Mouse (Mus musculus): ENCODE measurements around the gene Mov10l1. TPM values are rescaled to one million over a fixed set of nuclear protein-coding genes. Genes with fewer than 3 reads are reported as not detected.
A peak's percentile ranks its signal among the peaks of the same experiment; 100 is the strongest.

Gene Mov10l1
- total RNA-seq, 2 experiments from 2014 or later: not detected

DNA sequence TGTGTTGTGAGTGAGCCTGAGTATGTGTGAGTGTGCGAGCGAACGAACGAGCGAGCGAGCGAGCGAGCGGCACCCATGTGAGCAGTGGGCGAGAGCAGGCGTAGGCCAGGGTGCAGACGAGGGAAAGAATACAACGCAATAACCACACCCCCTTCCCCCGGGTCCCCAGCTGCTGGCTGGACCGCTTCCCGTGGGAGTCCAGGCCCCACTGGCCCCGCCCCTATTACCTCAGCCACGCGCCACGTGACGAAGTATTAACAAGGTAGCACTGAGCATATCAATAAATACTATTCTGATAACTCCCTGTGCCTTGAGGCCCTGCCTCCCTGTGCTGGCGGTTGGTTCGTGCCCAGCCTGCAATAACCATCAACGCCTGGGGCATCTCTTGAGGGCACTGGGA lies 87.9 kb downstream of the Mov10l1 start:
- ATAC-seq (replicated peaks; ENCODE audit: poor library complexity, severe bottlenecking): no peak

DNA sequence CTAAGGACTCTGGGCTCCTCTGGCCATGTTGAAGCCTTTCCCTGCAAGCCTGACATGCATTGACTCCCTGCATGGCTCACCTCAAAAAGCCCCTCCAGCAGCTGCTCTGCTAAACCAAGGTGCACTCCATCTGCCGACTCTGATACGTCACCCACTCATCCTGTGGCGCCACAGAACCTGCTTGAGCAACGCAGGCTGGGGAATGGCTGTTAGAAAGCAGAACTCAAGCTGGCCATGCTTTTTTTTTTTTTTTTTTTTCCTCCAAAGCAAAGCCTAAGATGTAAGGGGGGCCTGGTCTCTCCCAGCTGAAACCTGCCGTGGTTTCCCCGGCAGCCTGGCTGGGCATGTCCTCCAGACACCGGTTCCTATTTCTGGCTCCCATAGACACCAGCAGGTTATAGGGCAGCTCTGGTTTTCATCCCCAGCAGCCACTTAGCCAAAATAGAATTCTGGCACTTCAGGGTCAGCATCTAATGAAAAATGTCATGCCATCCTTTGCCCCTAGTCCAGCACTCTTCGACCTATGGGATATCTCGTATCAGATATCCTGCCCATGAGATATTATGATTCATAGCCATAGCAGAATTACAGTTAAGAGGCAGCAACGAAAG lies 91.4 kb downstream of the Mov10l1 start:
- ATAC-seq (replicated peaks; ENCODE audit: poor library complexity, severe bottlenecking): peak; percentile 47

DNA sequence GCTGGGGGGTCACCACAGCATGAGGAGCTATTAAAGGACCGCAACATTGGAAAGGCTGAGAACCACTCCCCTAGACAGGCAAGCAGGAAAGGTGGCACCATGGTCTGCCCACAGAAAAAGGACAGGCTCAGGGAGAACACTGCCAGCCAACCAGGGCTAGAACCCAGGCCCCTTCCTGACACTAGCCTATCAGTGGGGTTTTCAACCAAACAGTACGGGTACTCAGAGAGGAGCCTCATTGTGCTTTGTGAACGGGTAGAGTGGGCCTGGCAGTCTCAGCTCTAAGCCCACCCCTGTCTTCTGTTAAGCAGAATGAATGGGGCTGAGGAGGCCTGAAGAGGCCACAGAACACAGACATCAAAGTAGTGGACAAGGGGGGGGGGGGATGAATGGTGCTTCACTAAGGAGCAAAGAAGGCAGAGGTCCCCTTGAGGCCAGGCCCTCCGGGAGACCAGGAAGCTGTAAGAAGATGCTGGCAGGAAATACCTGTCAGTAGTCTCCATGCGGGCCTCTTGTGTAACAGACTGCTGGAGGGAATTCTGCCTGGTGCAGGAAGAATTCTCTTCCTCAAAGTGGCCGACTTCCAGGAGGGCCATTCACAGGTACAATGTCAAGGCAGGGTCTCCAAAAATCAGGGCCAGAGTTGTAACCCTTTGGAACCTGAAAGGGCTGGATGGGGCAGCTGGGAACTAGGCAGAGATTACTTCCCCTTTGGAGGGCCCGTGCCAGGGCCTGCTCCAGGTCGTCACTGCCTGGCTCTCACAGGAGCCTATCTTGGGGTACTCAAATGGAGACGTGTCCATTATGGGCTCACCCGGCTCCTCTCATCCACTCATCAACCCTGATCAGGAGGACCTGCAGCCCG lies 92.1 kb downstream of the Mov10l1 start, which contains the start of gene Trabd:
Gene Trabd, plus strand, starts transcription at position 512 of the 865 bp plus-strand sequence.
- ATAC-seq (replicated peaks; ENCODE audit: poor library complexity, severe bottlenecking): peak; percentile 31

DNA sequence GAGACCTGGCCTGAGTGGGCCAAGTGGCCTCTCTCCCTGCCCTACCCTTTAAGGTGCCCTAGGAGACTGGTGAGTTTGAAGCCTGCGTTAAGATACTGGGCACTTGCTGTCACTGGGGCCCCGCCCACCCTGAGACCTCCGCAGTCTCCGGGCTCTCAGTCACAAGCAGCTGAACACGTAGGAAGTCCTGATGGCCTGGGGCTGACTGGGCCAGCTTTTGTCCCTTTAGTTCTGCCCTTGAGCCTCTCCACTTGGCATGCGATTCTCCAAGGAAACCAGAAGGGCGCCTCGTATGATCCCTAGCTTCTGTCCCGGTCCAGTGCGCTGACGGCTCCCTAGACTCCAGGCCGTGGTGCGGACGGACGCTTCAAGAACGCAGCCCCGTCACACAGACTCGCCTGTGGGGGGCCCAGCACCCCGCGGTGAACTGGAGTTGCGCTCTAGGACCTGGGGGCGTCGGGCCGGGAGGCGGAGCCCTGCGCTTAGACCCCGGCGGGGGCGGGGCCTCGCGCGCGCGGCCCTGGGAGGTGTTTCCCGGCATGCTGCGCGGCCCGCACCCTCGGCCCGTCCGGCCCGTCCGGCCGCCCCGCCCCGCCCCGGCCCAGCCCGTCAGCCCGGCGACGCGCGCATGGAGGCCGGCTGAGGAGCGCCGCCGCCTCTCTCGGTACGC lies 92.9 kb downstream of the Mov10l1 start:
- peak; percentile 57 for ATAC-seq (replicated peaks; ENCODE audit: poor library complexity, severe bottlenecking)

DNA sequence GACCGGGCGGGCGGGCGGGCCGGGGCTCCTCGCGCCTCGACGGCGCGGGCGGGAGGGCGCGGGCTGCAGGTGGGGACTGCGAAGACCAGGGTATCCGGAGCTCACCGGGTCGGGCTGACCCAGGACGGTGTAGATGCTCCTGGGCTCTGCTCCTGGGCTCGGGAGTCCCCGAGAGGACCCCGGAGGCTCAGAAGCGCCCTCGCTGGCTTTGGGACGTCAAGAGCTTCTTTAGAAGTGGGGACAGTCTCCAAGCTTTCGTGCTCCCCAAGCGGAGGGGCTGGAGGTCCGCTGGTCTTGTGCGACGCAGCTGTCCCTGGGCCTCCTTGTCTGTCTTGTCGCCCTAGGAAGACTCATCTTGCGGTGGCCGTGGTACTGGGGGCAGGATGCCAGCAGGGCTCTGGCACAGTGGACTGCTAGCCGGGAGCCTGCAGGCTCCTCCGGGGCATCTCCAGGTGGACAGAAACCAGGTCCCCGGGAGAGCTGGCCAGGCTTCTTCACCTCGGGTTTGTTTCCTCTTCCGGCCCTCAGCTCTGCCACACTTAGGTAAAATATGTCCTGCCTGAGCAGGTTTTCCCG lies 93.5 kb downstream of the Mov10l1 start:
- ATAC-seq (replicated peaks; ENCODE audit: poor library complexity, severe bottlenecking): no peak

DNA sequence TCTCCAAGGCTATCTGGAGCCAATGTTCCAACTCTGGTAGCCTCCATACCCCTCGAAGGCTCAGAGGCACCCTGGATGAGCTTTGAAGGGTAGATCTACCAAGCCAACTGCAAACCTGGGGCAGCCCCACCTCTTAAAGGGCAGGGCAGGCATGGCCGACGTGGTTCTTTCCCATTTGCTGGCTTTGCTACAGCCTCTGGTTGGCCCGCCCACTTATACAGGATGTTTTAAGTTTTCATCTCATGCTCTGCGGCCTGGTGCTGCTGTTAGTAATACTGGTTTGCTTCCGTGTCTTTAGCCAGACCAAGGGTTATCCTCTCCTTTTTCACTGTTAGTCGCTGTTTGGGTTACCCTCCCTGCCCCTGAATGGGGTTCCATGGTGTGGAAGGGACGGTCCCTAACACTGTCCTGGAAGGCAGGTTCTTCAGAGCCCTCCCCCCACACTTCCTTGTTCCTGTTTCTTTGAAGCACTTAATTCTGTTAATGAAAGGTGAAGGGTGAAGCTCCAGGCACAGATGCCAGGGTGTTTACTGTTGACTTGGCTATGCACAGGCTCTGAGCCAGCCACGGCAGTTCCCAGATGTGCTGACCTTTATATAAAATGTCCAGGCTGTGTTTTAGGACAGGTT lies 95.6 kb downstream of the Mov10l1 start:
- peak; percentile 61 for ATAC-seq (replicated peaks; ENCODE audit: poor library complexity, severe bottlenecking)

DNA sequence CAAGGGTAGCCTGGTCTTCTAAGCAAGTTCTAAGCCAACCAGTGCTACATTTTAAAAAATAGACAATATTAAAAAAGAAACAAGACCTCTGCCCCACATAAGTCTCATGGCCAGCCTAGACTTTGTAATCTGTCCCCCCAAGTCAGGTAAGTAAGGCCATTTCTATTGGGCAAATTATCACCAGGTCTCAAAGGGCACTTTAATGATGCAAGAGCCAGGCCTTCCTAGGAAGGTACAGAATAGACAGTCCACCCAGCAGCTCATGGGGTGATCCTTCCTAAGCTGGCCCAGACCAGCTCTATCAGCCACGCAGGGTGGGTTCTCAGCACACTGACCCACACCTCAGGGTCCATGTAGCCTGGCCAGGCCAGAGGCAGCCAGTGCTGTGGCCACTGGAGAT lies 101.2 kb downstream of the Mov10l1 start:
- ATAC-seq (replicated peaks; ENCODE audit: poor library complexity, severe bottlenecking): no peak

DNA sequence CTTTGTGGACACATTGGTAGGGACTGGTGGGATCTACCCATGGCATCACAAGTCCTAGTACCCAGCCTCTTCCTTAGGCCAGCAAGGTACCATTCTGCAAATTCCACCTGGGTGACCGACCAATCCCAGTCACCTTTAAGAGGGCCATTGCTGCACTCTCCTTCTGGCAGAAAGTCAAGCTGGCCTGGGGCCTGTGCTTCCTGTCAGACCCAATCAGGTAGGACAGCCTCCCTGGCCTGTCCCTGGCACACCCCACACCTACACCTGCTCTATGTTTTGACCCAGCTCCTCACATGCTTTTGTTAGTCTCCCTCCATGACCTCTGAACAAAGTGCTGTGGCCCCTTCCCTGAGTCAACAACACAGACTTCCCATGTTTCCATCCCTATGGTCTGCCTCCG lies 102.1 kb downstream of the Mov10l1 start:
- no peak for ATAC-seq (replicated peaks; ENCODE audit: poor library complexity, severe bottlenecking)

DNA sequence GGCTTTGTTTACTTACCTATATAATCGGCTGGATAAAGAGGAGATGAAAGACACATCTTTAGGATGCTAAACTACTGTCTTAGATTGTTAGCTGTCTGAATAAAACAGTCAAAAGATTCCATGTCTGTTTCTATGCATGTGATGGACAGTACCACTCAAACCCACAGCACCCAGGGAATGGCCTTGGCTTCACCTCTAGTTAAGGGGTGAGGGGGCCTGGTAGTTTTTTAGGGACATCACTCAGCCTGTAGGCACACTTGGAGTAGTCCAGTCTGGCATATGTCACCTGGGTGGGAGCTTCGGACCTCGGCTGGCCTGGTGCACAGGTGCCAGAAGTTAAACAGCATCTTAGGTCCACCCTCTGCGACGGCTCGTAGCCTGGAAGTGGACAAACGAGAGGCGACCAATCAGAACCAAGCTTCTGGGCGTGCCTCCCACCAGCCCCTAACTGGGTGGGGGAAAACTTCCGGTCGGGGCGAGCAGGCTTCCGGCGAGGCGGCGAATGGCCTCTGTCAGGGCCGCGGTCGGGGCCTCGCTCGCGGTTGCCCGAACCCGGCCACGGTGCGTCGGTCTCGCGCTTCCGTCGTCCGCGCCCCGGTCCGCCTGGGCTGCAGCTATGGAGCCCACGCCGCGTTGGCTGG lies 106.0 kb downstream of the Mov10l1 start, which contains the start of gene Selenoo:
Gene Selenoo, plus strand, starts transcription at position 478 of the 641 bp plus-strand sequence.
- ATAC-seq (replicated peaks; ENCODE audit: poor library complexity, severe bottlenecking): peak; percentile 90

DNA sequence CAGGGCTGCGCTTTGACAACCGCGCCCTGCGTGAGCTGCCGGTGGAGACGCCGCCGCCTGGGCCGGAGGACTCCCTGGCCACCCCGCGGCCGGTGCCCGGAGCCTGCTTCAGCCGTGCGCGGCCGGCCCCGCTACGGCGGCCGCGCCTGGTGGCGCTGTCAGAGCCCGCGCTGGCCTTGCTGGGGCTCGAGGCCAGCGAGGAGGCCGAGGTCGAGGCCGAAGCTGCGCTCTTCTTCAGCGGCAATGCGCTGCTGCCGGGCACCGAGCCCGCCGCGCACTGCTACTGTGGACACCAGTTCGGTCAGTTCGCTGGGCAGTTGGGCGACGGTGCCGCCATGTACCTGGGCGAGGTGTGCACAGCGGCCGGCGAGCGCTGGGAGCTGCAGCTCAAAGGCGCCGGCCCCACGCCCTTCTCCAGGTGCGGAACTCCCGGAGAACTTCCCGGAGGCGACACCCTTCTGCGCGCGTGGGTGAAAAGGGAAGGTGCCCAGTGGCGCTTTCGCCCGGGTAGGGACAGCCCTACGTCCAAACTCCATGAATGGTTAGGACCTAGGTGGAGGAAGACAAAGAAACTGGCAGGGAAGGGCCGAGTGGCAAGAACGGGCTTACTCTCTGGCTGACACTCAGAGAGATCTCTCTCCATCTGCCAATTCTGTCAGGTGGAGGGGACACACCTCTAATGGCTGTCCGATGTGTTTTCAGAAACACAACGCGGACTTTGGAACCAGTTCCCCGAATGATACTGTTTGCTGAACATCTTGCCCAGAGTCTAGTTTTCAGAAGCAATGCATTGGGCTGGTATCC lies 106.7 kb downstream of the Mov10l1 start:
- peak; percentile 31 for ATAC-seq (replicated peaks; ENCODE audit: poor library complexity, severe bottlenecking)

DNA sequence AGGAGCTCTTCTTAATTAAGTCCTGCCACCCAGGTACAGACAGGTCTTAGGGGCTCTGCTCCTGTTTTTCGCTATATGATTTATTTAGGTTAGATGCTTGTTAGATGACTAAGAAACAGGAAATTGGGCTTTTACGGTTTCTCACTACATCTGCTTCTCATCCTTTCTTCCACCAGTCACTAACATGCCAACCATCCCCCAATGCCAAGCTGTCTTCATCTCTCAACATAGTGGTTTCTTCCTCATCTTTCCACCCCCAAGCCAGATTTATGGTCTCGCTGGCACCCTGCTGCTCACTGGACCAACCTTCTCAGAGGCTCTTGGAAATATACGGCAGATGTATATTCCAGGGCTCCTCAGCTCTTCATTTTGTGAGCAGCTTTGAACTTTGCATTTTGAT lies 108.0 kb downstream of the Mov10l1 start:
- ATAC-seq (replicated peaks; ENCODE audit: poor library complexity, severe bottlenecking): no peak

DNA sequence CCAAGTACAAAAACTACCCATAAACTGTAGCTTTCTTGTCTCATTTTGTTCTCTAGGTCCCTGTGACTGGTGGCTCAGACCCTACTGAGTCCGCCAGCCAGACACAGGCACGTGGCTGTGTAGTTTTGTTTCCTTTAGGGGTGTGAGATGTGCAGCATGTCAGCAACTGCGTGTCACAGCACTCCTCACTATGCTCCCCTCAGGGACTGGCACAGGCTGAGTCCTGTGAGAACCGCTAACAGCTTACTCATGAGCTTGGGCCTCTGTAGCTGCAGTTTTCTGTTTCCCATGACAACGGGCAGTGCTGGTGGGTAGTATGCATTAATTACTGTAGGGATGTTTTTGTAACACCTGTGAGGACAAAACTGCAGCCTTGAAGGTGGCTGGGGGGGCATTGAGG lies 109.5 kb downstream of the Mov10l1 start:
- no peak for ATAC-seq (replicated peaks; ENCODE audit: poor library complexity, severe bottlenecking)

DNA sequence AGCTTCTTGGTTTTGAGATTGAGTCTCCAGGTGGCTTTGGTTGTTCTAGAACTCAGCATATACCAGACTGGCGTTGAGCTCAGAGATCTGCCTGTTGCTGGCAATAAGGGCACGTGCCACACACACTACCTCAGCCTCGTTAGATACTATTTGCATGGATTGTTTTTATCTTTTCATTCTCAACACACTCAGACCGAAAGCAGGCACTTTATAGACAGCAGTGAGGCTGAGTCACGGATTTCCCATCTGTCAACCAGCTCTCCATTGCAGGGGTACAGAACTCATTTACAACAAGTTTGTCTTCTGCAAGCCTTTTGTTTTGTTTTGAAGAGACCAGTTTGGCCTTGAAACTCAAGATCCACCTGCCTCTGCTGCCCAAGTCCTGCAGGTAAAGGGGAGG lies 114.7 kb downstream of the Mov10l1 start:
- ATAC-seq (replicated peaks; ENCODE audit: poor library complexity, severe bottlenecking): no peak

DNA sequence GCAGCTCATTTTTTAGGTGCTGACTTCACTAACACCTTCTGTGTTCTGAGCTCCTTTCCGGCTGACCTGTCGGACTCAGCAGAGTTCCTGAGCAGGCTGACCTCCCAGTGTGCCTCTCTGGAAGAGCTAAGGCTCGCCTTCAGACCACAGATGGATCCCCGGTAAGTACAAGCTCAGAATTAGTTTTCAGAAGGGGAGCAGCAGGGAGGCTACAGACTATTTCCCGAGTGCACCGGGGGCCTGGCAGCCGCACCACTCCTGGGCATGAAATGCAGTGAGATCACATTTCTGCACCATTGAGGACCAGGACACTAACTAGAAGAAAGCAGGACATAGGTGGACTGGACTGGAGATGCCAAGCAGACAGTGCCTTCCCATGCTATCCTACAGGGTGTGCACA lies 115.9 kb downstream of the Mov10l1 start:
- no peak for ATAC-seq (replicated peaks; ENCODE audit: poor library complexity, severe bottlenecking)

DNA sequence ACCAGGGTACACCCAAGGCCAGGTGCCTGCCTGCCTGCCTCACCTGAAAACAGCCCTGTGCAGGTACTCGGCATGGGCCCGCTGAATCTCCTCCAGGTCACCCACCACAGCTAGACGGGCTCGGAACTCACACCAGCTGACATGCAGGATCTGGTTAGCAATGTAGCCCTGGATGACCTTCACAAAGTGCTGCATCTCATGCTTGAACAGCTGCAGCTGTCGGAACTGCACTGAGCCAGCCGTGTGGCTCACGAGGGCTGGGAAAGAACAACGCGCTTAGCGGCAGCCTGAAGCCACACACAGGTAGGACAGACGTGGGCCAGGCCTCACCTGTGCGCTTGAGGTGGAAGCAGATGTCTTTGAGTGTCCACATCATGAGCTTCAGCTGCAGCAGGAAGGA lies 118.1 kb downstream of the Mov10l1 start:
- no peak for ATAC-seq (replicated peaks; ENCODE audit: poor library complexity, severe bottlenecking)

DNA sequence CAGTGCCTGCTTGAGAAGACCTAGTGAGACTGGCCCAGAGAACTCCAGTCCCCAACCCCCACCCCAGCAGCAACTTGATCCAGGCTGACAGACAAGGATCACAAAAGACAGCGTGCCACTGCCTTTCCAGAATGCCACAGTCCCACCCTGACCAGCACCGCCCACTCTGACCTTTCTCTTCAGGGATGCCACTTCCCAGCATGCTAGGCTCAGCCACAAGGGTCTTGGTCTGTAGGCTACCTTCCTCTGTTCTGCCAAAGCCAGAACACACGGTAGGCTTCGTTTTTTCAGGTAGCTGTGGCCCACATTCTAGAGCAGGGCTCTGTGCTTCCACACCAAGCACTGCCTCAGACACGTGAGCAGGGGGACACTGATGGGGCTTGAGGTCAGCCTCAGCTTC lies 119.9 kb downstream of the Mov10l1 start:
- no peak for ATAC-seq (replicated peaks; ENCODE audit: poor library complexity, severe bottlenecking)

DNA sequence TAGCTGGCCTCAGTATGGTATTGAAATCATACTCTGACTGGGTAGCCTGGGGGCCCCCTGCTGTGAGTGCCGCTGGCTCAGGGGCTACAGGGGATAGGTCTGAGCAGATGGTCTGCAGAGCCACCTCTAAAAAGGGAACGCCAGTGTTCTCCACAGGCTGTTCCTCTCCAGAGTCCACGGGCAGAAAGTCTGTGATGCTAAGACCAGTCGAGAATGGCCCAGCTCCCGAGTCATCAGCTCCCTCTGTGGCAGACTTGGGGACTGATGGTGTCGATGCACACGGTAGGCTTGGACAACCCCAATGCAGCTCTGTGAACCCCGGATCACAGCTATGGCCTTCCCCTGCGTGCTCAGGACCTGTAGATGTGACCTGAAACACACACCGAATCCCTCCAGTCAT lies 121.2 kb downstream of the Mov10l1 start:
- no peak for ATAC-seq (replicated peaks; ENCODE audit: poor library complexity, severe bottlenecking)

DNA sequence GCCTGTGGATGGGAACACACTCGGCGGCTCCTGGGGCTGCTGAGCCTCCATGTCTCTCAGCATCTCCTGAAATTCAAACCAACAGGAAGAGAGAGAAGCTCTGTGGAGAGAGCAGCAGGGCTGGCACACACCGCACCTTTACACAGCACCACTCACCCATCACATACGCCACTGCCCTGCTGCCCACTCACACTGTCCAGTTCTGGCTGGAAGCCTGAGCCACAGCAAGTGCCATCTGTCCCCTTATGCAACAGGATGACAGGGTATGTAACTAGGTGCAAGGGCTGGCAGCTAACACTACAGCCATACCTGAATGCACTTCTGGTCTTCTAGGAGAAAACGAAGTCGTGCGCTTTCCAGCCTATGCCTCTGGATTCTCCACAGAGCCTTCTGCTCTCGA lies 121.7 kb downstream of the Mov10l1 start:
- no peak for ATAC-seq (replicated peaks; ENCODE audit: poor library complexity, severe bottlenecking)

Measured in granulocyte monocyte progenitor cell, adult 5-6 weeks (primary cell).